In genomic region chr2:74763245-74763735, GRCm38 (mm10) we compare ENCODE assay signal across 8 mouse cellular contexts. TPM values are rescaled to one million over a fixed set of nuclear protein-coding genes. Genes with fewer than 3 reads are reported as not detected.
DNase-seq lines count a peak whose midpoint lies in the region; ATAC-seq and TF ChIP-seq lines count a peak whose summit lies in the region.

No protein-coding gene starts in this region.

- H3K27ac ChIP-seq in kidney, postnatal 0 days = no peak overlapping the region
- H3K27ac ChIP-seq in forebrain, embryonic 10.5 days = no peak overlapping the region
- no peak overlapping the region for H3K27ac ChIP-seq in intestine, postnatal 0 days (ENCODE audit: low read depth, low read length)
- no peak overlapping the region for H3K27ac ChIP-seq in neural tube, embryonic 12.5 days

- WGBS in kidney, postnatal 0 days = under 1% methylated on average over 51 of the region's 53 CpGs
- 1% methylated on average over 53 of the region's 53 CpGs for WGBS in forebrain, embryonic 10.5 days
- WGBS in intestine, postnatal 0 days = 2% methylated on average over 44 of the region's 53 CpGs
- under 1% methylated on average over 50 of the region's 53 CpGs for WGBS in neural tube, embryonic 12.5 days
- 2% methylated on average over 53 of the region's 53 CpGs for WGBS in lung, adult 2 months

- no peak for TF ChIP-seq POLR2A in lung, adult 2 months (IDR thresholded peaks at IDR 0.05; ENCODE audit: borderline replicate concordance, extremely low read depth, low read depth, low read length)

- peaks cover 14% of the 10 kb centered on the region for H3K4me1 ChIP-seq in kidney, postnatal 0 days (replicated peaks; ENCODE audit: insufficient read depth, low read length)
- peaks cover 22% of the 10 kb centered on the region for H3K4me1 ChIP-seq in forebrain, embryonic 10.5 days
- peaks cover 5% of the 10 kb centered on the region; the same call in 1 of the 2 replicates for H3K4me1 ChIP-seq in intestine, postnatal 0 days (replicated peaks; ENCODE audit: control insufficient read depth, insufficient read depth, low read length)
- peaks cover 20% of the 10 kb centered on the region for H3K4me1 ChIP-seq in neural tube, embryonic 12.5 days
- H3K4me1 ChIP-seq in lung, adult 2 months (ENCODE audit: control insufficient read depth, insufficient read depth, low read length) = peaks cover 4% of the 10 kb centered on the region

- no peaks in the 10 kb centered on the region for H3K9me3 ChIP-seq in kidney, postnatal 0 days (replicated peaks; ENCODE audit: low read length)
- no peaks in the 10 kb centered on the region for H3K9me3 ChIP-seq in forebrain, embryonic 10.5 days
- no peaks in the 10 kb centered on the region for H3K9me3 ChIP-seq in intestine, postnatal 0 days (ENCODE audit: control insufficient read depth)
- no peaks in the 10 kb centered on the region for H3K9me3 ChIP-seq in neural tube, embryonic 12.5 days

- peak overlapping the region; percentile 40; the same call in 1 of the 2 replicates for H3K9ac ChIP-seq in kidney, postnatal 0 days (ENCODE audit: low read depth, low read length)
- no peak overlapping the region for H3K9ac ChIP-seq in intestine, postnatal 0 days (ENCODE audit: low read depth, low read length)
- H3K9ac ChIP-seq in neural tube, embryonic 12.5 days = peak overlapping the region; percentile 65

- peaks cover 23% of the 10 kb centered on the region for H3K27me3 ChIP-seq in kidney, postnatal 0 days (ENCODE audit: insufficient read depth, low read length)
- peaks cover 91% of the 10 kb centered on the region for H3K27me3 ChIP-seq in forebrain, embryonic 10.5 days (ENCODE audit: poor library complexity, severe bottlenecking)
- H3K27me3 ChIP-seq in intestine, postnatal 0 days (replicated peaks; ENCODE audit: control insufficient read depth, insufficient read depth, low read length) = peaks cover 73% of the 10 kb centered on the region
- peaks cover 22% of the 10 kb centered on the region for H3K27me3 ChIP-seq in neural tube, embryonic 12.5 days (replicated peaks)

- TF ChIP-seq CTCF in kidney, postnatal 0 days (IDR thresholded peaks at IDR 0.05; ENCODE audit: low read depth) = no peak
- no peak for TF ChIP-seq CTCF in intestine, postnatal 0 days (IDR thresholded peaks at IDR 0.05; ENCODE audit: low read depth)
- no peak for TF ChIP-seq CTCF in lung, adult 2 months (IDR thresholded peaks at IDR 0.05; ENCODE audit: insufficient read depth, low read length)

- peak; percentile 50; the same call in 1 of the 2 replicates for ATAC-seq in kidney, postnatal 0 days (replicated peaks; ENCODE audit: low FRiP score, low read depth)
- ATAC-seq in intestine, postnatal 0 days = 0 out of 2 replicates have a peak, but pooled peaks have one; percentile 28
- ATAC-seq in neural tube, embryonic 12.5 days (ENCODE audit: low FRiP score, low read depth) = peak; percentile 69
- no peak for ATAC-seq in megakaryocyte-erythroid progenitor cell, adult 5-6 weeks (replicated peaks; ENCODE audit: low FRiP score, low TSS enrichment, poor library complexity, severe bottlenecking)

- no peaks in the 10 kb centered on the region for H3K36me3 ChIP-seq in kidney, postnatal 0 days (ENCODE audit: insufficient read depth, low read length)
- H3K36me3 ChIP-seq in forebrain, embryonic 10.5 days (replicated peaks) = no peaks in the 10 kb centered on the region
- H3K36me3 ChIP-seq in intestine, postnatal 0 days (ENCODE audit: control insufficient read depth, insufficient read depth) = no peaks in the 10 kb centered on the region
- no peaks in the 10 kb centered on the region for H3K36me3 ChIP-seq in neural tube, embryonic 12.5 days

- H3K4me2 ChIP-seq in kidney, postnatal 0 days (ENCODE audit: low read length) = peak overlapping the region; percentile 90
- peak overlapping the region; percentile 78 for H3K4me2 ChIP-seq in intestine, postnatal 0 days (replicated peaks; ENCODE audit: low read depth)
- H3K4me2 ChIP-seq in neural tube, embryonic 12.5 days (replicated peaks) = peak overlapping the region; percentile 99

- no peak for DNase-seq in kidney, postnatal 0 days (ENCODE audit: low spot score)
- DNase-seq in kidney, adult 18-20 months = no peak
- DNase-seq in forebrain, embryonic 10.5 days (ENCODE audit: extremely low spot score, low spot score) = no peak
- DNase-seq in frontal cortex, adult 2 months (ENCODE audit: extremely low spot score in 1 of 2, low spot score in 1 of 2) = no peak
- DNase-seq in lung, adult 2 months = no peak

- peak overlapping the region; percentile 48 for H3K4me3 ChIP-seq in kidney, postnatal 0 days (replicated peaks; ENCODE audit: low read depth, low read length)
- H3K4me3 ChIP-seq in forebrain, embryonic 10.5 days = peak overlapping the region; percentile 56
- H3K4me3 ChIP-seq in intestine, postnatal 0 days (ENCODE audit: low read depth, low read length) = peak overlapping the region; percentile 40
- peak overlapping the region; percentile 60 for H3K4me3 ChIP-seq in neural tube, embryonic 12.5 days
- H3K4me3 ChIP-seq in lung, adult 2 months (replicated peaks; ENCODE audit: extremely low read depth, low read depth, low read length) = no peak overlapping the region

RNA-seq across cellular contexts. Expression of gene Hoxd1, which starts 0.5 kb away (rescaled TPM):
- 1.2 and 1.8 TPM in 2 replicates for polyA plus RNA-seq in kidney, postnatal 0 days (2015; fragmentation: Nextera tagmentation; extraction: Ambion mirVana)
- polyA plus RNA-seq in forebrain, embryonic 10.5 days (2016; fragmentation: Nextera tagmentation; extraction: Ambion mirVana) = not detected in 2 replicates
- polyA plus RNA-seq in intestine, postnatal 0 days (2015; fragmentation: Nextera tagmentation; extraction: Ambion mirVana) = not detected in 2 replicates
- 6.8 and 7.8 TPM in 2 replicates for polyA plus RNA-seq in neural tube, embryonic 12.5 days (2016; fragmentation: Nextera tagmentation; extraction: Ambion mirVana)
- polyA plus RNA-seq in frontal cortex, adult 2 months (2012; rRNA removed) = 0.08 and 0.13 TPM in 2 replicates
- polyA plus RNA-seq in lung, adult 2 months (2012; rRNA removed) = not detected in 2 replicates
- total RNA-seq in megakaryocyte-erythroid progenitor cell, adult 5-6 weeks (2014; fragmentation: Nextera tagmentation) = not detected in 2 replicates
- total RNA-seq in megakaryocyte-erythroid progenitor cell, adult 5-6 weeks (2017) = not detected in 2 replicates

RNA-seq across cellular contexts. Expression of gene Gm28230, which starts 36.8 kb away (rescaled TPM):
- polyA plus RNA-seq in kidney, postnatal 0 days (2015; fragmentation: Nextera tagmentation; extraction: Ambion mirVana) = 1.1 and 1.3 TPM in 2 replicates
- not detected in 2 replicates for polyA plus RNA-seq in forebrain, embryonic 10.5 days (2016; fragmentation: Nextera tagmentation; extraction: Ambion mirVana)
- polyA plus RNA-seq in intestine, postnatal 0 days (2015; fragmentation: Nextera tagmentation; extraction: Ambion mirVana) = 0.17 TPM in 1 of 2 replicates, not detected in the other
- polyA plus RNA-seq in neural tube, embryonic 12.5 days (2016; fragmentation: Nextera tagmentation; extraction: Ambion mirVana) = 6.9 and 9.1 TPM in 2 replicates
- 0.04 TPM in 1 of 2 replicates, not detected in the other for polyA plus RNA-seq in frontal cortex, adult 2 months (2012; rRNA removed)
- 0.14 and 0.18 TPM in 2 replicates for polyA plus RNA-seq in lung, adult 2 months (2012; rRNA removed)
- total RNA-seq in megakaryocyte-erythroid progenitor cell, adult 5-6 weeks (2014; fragmentation: Nextera tagmentation) = not detected in 2 replicates
- total RNA-seq in megakaryocyte-erythroid progenitor cell, adult 5-6 weeks (2017) = not detected in 2 replicates

RNA-seq across cellular contexts. Expression of gene Hoxd4, which starts 51.6 kb away (rescaled TPM):
- polyA plus RNA-seq in kidney, postnatal 0 days (2015; fragmentation: Nextera tagmentation; extraction: Ambion mirVana) = 3.3 and 4.4 TPM in 2 replicates
- polyA plus RNA-seq in forebrain, embryonic 10.5 days (2016; fragmentation: Nextera tagmentation; extraction: Ambion mirVana) = not detected in 2 replicates
- 0.20 and 0.51 TPM in 2 replicates for polyA plus RNA-seq in intestine, postnatal 0 days (2015; fragmentation: Nextera tagmentation; extraction: Ambion mirVana)
- polyA plus RNA-seq in neural tube, embryonic 12.5 days (2016; fragmentation: Nextera tagmentation; extraction: Ambion mirVana) = 14.2 and 16.0 TPM in 2 replicates
- not detected in 2 replicates for polyA plus RNA-seq in frontal cortex, adult 2 months (2012; rRNA removed)
- polyA plus RNA-seq in lung, adult 2 months (2012; rRNA removed) = 0.63 and 1.4 TPM in 2 replicates
- not detected in 2 replicates for total RNA-seq in megakaryocyte-erythroid progenitor cell, adult 5-6 weeks (2014; fragmentation: Nextera tagmentation)
- total RNA-seq in megakaryocyte-erythroid progenitor cell, adult 5-6 weeks (2017) = not detected in 2 replicates

RNA-seq across cellular contexts. Expression of gene Hoxd3, which starts 51.6 kb away (rescaled TPM):
- 7.9 and 8.0 TPM in 2 replicates for polyA plus RNA-seq in kidney, postnatal 0 days (2015; fragmentation: Nextera tagmentation; extraction: Ambion mirVana)
- polyA plus RNA-seq in forebrain, embryonic 10.5 days (2016; fragmentation: Nextera tagmentation; extraction: Ambion mirVana) = 0.10 TPM in 1 of 2 replicates, not detected in the other
- 3.2 and 3.3 TPM in 2 replicates for polyA plus RNA-seq in intestine, postnatal 0 days (2015; fragmentation: Nextera tagmentation; extraction: Ambion mirVana)
- 55.9 and 68.9 TPM in 2 replicates for polyA plus RNA-seq in neural tube, embryonic 12.5 days (2016; fragmentation: Nextera tagmentation; extraction: Ambion mirVana)
- not detected in 2 replicates for polyA plus RNA-seq in frontal cortex, adult 2 months (2012; rRNA removed)
- 0.09 TPM in 2 replicates for polyA plus RNA-seq in lung, adult 2 months (2012; rRNA removed)
- total RNA-seq in megakaryocyte-erythroid progenitor cell, adult 5-6 weeks (2014; fragmentation: Nextera tagmentation) = not detected in 2 replicates
- not detected in 2 replicates for total RNA-seq in megakaryocyte-erythroid progenitor cell, adult 5-6 weeks (2017)

RNA-seq across cellular contexts. Expression of gene Hoxd8, which starts 58.9 kb away (rescaled TPM):
- polyA plus RNA-seq in kidney, postnatal 0 days (2015; fragmentation: Nextera tagmentation; extraction: Ambion mirVana) = 73.4 and 76.7 TPM in 2 replicates
- not detected in 2 replicates for polyA plus RNA-seq in forebrain, embryonic 10.5 days (2016; fragmentation: Nextera tagmentation; extraction: Ambion mirVana)
- polyA plus RNA-seq in intestine, postnatal 0 days (2015; fragmentation: Nextera tagmentation; extraction: Ambion mirVana) = 2.2 and 2.7 TPM in 2 replicates
- polyA plus RNA-seq in neural tube, embryonic 12.5 days (2016; fragmentation: Nextera tagmentation; extraction: Ambion mirVana) = 20.8 and 21.4 TPM in 2 replicates
- polyA plus RNA-seq in frontal cortex, adult 2 months (2012; rRNA removed) = 0.04 and 0.06 TPM in 2 replicates
- 0.49 and 0.67 TPM in 2 replicates for polyA plus RNA-seq in lung, adult 2 months (2012; rRNA removed)
- not detected in 2 replicates for total RNA-seq in megakaryocyte-erythroid progenitor cell, adult 5-6 weeks (2014; fragmentation: Nextera tagmentation)
- not detected in 2 replicates for total RNA-seq in megakaryocyte-erythroid progenitor cell, adult 5-6 weeks (2017)
